Mouse (Mus musculus) neural tube, embryonic 10.5 days (tissue): ENCODE measurements around the gene Gm17304.

ENCODE experiments used
- DNase-seq: peaks from one replicate; pipeline ENCODE4 v3.0.0-alpha.2; 2017; ENCODE audit warnings: low spot score; ENCODE audit errors: extremely low spot score

Gene Gm17304

DNA sequence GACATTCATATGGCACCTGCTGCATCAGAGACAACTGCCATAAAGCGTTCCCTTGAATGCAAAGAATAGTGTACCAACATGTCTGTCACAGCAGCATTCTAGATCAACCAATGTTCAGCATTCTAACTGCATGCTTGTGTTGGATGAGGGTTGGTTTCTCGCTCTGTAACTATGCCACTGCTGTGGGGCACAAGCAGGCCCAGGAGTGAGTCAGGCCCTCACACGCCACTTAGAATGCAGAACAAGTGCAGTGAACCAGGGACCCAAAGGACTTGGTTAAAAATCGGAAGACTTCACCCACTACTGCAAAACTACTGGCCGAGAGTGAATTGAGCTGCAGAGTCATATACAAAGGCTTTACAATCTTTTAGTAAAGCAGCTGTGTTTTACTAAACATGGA, 13.3 kb downstream of the Gm17304 start:
- no peak for DNase-seq

DNA sequence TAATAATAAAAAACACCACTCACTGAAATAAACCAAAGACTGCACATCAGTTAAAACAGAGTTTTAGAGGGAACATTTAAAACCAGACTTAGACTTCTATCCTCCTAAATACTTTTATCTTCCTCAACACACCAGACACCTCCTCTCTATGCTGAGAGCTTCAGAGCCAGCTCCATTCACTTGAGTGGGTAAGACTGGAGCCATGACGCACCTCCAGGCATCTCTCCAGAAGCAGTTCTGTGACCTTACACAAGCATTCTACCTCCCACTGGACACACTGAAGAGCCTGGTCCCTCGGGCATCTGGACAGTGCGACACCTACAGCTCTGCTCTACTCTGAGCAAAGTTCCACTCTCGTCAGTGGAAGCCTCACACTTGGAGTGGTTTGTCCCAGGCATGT, 14.4 kb downstream of the Gm17304 start:
- DNase-seq, result no peak

GRCm38 (mm10) chr5:106628369-106629149, 19.7 kb downstream of the Gm17304 start:
- no peak for DNase-seq

- no peak for DNase-seq
Measured at GRCm38 (mm10) chr5:106636423-106636946, 27.6 kb downstream of the Gm17304 start.

GRCm38 (mm10) chr5:106639627-106640026, 30.7 kb downstream of the Gm17304 start:
- no peak for DNase-seq

DNA sequence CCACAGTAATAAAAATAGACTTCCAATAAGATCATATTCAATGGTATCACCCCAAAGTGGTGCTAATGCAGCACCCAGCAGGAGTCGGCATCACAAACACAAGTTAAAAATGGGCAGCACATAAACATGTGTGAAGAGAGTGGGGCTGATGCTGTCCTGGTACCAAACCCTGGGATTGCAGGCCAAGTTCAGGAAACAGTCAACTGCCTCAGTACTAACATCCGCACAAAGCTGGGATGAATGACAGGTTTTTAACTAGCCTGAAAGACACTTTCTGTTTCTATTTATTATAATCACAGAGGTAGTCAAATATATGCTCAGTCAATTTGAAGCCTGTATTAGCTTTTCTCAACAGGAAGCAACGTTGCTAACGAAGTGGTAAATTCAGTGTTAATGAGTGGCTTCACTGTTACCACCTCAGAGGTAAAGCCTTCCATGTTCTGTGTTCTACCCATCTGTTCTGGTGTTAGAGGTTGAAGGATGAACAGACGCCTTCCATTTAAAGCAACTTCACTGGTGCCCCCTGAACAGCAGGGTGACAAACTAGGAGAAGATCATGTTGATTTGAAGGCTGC, 31.4 kb downstream of the Gm17304 start:
- no peak for DNase-seq

- no peak for DNase-seq
Measured at GRCm38 (mm10) chr5:106641876-106642275, 33.0 kb downstream of the Gm17304 start.

- DNase-seq, result no peak
Measured at GRCm38 (mm10) chr5:106643434-106643833, 34.5 kb downstream of the Gm17304 start.

- no peak for DNase-seq
Measured at GRCm38 (mm10) chr5:106649441-106649840, 40.5 kb downstream of the Gm17304 start.

DNA sequence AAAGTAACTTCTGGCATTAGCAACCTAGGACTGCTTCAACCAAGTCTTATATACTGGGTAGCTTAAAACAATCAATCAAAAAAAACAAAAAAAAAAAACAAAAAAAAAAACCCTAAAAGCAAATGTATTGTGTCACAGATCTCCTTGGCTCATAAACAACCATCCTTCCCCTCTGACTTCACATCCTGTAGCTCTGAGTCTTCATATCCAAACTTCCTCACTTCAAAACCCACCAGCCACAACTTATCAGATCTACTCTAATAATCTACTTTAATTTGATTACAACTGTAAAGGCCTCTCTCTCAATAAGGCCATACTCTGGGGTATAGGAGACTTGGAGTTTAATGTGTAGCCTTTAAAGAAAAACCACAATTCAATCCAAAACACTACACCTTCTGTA, 41.1 kb downstream of the Gm17304 start:
- no peak for DNase-seq

DNA sequence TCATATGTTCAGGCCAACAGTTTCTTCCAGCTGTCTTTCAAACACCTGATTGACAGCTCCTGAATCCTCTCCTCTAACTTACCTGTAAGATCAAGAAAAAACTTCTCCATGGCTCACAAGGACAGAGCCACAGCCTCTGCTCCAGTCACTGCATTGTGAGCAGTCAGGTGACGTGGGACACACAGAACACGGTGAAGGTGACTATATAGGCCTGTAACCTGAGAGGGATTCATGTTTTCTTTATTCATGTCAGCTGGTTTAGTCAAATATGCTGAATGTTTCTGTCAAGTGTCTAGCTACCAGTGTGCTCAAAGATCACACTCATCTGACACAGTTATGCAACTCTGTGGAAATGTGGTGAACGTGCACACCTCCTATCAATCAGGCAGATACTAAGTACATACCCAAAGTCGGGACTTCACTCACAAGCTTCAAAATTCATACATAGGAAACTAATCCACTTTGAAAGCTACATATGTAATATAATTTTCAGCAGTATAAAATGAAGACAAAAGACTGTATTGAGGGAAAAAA, 43.4 kb downstream of the Gm17304 start:
- no peak for DNase-seq

DNA sequence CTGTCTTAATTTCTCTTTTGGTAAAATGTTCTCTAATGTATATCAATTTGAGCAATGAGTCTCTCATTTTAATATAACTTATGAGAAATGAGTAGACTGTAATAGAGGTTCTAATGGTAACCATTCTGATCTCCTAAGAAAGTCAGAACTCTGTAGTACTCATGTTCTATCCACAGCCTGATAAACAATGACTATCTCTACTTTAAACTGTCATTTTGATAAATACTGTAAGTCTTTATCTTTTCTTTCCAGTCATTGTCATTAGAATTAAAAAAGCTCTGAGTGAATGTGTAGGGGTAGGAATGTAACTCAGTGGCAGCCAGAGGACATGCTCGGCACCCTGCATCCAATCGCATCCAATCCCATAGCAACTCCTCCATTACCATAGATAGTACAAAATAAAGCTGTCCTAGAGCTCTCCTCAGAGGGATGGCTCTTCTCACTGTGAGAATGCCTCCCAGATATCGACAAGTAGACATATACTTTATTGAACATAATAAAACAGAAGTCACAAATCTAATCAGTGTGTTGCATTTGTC, 44.0 kb downstream of the Gm17304 start:
- no peak for DNase-seq
